Mouse (Mus musculus) heart, embryonic 10.5 days (tissue): ENCODE measurements around the gene Fam193b. TPM values are rescaled to one million over a fixed set of nuclear protein-coding genes. Genes with fewer than 3 reads are reported as not detected.
"Not testable (repeated sequence)": the region's sequence is repeated elsewhere in the genome, so short reads cannot be mapped to it uniquely, and the experiment has no call there.

Source experiments
- DNase-seq: peaks from one replicate; pipeline ENCODE4 v3.0.0-alpha.2; 2017; ENCODE audit warnings: low spot score
- H3K27ac ChIP-seq: fragments of 300-500 bp; sonication (generic); 2 replicates; pipeline ENCODE4 v1.5.1; 2016; ENCODE audit warnings: mild to moderate bottlenecking
- H3K27me3 ChIP-seq: fragments of 300-500 bp; sonication (generic); 2 replicates; pipeline ENCODE4 v1.6.1; 2016; ENCODE audit warnings: mild to moderate bottlenecking; ENCODE audit not compliant: poor library complexity, insufficient read depth, severe bottlenecking
- H3K36me3 ChIP-seq: fragments of 300-500 bp; sonication (generic); 2 replicates; pipeline ENCODE4 v1.6.1; 2016; ENCODE audit warnings: mild to moderate bottlenecking, moderate library complexity
- H3K4me1 ChIP-seq: fragments of 300-500 bp; sonication (generic); 2 replicates; pipeline ENCODE4 v1.6.1; 2016; ENCODE audit warnings: mild to moderate bottlenecking
- H3K4me3 ChIP-seq: fragments of 300-500 bp; sonication (generic); 2 replicates; pipeline ENCODE4 v1.5.1; 2016; ENCODE audit warnings: mild to moderate bottlenecking, moderate library complexity
- H3K9me3 ChIP-seq: fragments of 300-500 bp; sonication (generic); 2 replicates; pipeline ENCODE4 v1.6.1; 2016; ENCODE audit warnings: mild to moderate bottlenecking, moderate library complexity
- WGBS: fragments of 180-500 bp; shearing (Covaris S2); methylation state at CpG from one replicate; pipeline ENCODE4 v1.1.7; 2016; 5-methylcytosine and 5-hydroxymethylcytosine counted together
- polyA plus RNA-seq: library from polyadenylated mRNA; unstranded; fragments of >200 nt; fragmentation: Nextera tagmentation; extraction: Ambion mirVana; gene quantifications from 2 replicates; pipeline ENCODE4 v1.2.1, GENCODE M21; 2016

Fam193b gene
- polyA plus RNA-seq, 1 experiment from 2014 or later: 44.0 TPM

DNA sequence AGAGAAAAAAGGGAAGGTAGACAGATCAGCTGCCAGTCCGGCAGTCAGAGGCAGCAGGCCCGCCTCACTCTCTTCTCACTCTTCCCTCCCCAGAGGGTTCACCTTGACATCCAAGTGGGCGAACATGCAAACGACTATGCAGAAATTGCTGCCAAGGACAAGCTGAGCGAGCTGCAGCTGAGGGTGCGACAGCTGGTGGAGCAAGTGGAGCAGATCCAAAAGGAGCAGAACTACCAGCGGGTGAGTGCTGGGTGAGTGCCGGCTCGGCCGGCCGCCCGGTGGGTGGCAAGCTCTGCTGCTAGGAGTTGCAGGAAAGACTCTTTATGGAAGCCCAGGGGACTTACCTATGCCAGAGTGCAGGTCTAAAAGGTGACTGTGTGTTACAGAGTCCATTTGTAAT is 24.5 kb upstream of the Fam193b start:
- Histone ChIP-seq H3K36me3 (peaks cover 45% of the 10 kb centered on the region), H3K27me3 (0 out of 2 replicates have a peak, but pooled peaks cover 4% of the 10 kb centered on the region), H3K9me3 (no peaks in the 10 kb centered on the region), H3K4me1 (peaks cover 20% of the 10 kb centered on the region), H3K4me3 (no peak overlapping the region), H3K27ac (no peak overlapping the region)
- WGBS: 90% methylated on average over 12 of the region's 12 CpGs
- no peak for DNase-seq

DNA sequence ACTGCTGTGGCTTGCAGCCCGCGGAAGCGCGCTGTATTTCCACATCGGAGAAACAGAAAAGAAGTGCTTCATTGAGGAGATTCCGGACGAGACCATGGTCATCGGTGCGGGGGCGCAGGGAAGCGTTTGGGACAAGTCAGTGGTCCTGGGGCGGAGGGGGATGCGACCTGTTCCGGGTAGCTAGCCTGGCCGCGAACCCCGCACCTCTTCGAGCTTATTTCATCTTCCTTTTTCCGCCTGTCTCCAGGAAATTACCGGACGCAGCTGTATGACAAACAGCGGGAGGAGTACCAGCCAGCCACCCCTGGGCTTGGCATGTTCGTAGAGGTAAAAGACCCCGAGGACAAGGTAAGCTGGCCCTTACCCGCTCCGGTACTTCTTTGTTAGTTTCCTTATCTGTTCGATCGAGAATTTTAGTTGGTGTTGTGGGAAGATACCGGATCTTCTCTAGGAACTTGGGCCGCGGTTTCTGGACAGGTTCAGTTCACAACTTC is 22.4 kb upstream of the Fam193b start:
- under 1% methylated on average over 31 of the region's 31 CpGs for WGBS
- H3K27ac ChIP-seq: peak overlapping the region; percentile 93
- H3K4me1 ChIP-seq: peaks cover 11% of the 10 kb centered on the region
- 0 out of 2 replicates have a peak, but pooled peaks cover 4% of the 10 kb centered on the region for H3K27me3 ChIP-seq
- no peak for DNase-seq
- H3K4me3 ChIP-seq: peak overlapping the region; percentile 84
- H3K36me3 ChIP-seq: peaks cover 40% of the 10 kb centered on the region
- no peaks in the 10 kb centered on the region for H3K9me3 ChIP-seq

DNA sequence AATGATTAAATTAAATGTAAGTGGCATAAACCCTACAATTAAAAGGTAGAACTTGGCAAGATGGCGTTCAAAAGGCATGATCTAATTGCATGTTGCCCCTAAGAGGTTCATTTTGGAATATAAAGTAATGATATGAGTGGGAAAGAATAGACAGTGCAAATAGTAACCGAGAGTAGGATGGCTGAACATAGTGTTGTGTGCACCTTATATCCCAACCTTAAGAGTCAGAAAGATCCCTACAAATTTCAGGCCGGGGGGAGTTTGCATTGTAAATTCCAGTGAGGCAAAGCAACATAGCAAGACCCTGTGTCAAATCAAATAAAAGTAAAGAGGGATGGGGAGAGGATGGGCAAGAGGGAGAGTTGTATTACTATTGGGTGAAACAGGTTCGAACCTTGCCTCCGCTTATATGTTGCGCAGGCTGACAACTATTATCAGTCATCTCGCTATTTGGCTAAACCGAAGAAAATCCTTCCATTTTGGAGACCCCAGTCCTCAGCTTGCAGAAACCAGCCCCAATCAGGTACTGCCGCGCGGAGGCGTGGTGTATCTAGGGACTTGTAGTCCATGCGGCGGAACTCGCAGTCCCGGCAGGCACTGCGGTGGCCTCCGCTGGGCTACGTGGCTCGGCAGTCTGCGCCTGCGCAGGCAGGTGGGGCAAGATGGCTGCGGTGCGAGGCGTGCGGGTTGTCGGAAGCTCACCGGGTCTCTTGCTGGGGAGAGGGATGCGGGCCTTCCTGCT is 21.8 kb upstream of the Fam193b start:
- H3K27ac ChIP-seq: peak overlapping the region; percentile 93
- H3K9me3 ChIP-seq: no peaks in the 10 kb centered on the region
- peak overlapping the region; percentile 84 for H3K4me3 ChIP-seq
- H3K27me3 ChIP-seq: 0 out of 2 replicates have a peak, but pooled peaks cover 4% of the 10 kb centered on the region
- peak; percentile 99 for DNase-seq
- peaks cover 11% of the 10 kb centered on the region for H3K4me1 ChIP-seq
- 4% methylated on average over 29 of the region's 29 CpGs for WGBS
- H3K36me3 ChIP-seq: peaks cover 34% of the 10 kb centered on the region

DNA sequence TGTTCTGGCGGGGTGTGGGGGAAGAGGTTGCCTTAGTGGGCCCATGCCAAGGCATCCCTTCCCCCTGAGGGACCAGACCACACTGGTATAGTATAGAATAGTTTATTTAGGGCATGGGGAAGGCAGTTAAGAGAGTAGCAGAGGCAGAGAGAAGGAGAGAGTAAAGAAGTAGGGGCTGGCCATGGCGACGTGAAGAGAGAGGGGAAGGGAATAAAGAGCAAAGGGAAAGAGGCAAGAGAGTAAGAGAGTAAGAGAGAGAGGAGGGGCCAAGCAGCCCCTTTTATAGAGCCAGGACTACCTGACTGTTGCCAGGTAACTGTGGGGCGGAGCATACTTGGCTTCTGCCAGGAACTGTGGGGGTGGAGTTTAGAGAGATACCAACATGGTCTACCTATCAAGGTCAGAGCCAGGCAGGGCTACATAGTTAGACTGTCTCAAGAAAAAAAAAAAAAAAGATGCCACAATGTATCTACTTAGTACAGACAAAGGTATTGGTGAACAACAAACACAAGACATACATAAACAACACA is 21.1 kb upstream of the Fam193b start:
- DNase-seq: no peak
- Histone ChIP-seq H3K36me3 (peaks cover 28% of the 10 kb centered on the region), H3K27ac (no peak overlapping the region; the same call in 1 of the 2 replicates), H3K9me3 (no peaks in the 10 kb centered on the region), H3K4me3 (peak overlapping the region; percentile 84; the same call in 1 of the 2 replicates), H3K27me3 (0 out of 2 replicates have a peak, but pooled peaks cover 4% of the 10 kb centered on the region), H3K4me1 (peaks cover 11% of the 10 kb centered on the region)
- 61% methylated on average over 4 of the region's 4 CpGs for WGBS

DNA sequence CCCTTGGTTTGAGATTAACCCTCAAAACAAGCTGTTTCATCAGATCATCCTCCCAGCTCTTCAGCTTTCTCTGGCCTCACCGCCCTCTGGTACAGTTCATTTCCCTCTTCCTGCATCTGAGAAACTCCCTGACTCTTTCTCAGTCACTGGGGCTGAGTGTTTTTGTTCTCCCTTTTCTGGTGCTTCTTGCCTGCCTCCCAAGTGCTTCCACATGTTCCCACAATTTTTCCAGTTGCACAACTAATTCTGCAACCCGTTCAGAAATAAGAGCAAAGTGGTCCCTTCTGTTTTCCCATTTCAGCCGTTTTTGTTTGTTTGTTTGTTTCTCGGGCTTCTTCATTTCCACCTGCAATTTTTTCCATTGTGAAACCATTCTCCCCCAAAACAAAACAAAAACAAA is 7.2 kb upstream of the Fam193b start:
- H3K36me3 ChIP-seq: no peaks in the 10 kb centered on the region
- no peak overlapping the region for H3K27ac ChIP-seq
- no peaks in the 10 kb centered on the region for H3K27me3 ChIP-seq
- H3K4me1 ChIP-seq: no peaks in the 10 kb centered on the region
- no peak for DNase-seq
- H3K4me3 ChIP-seq: no peak overlapping the region
- H3K9me3 ChIP-seq: no peaks in the 10 kb centered on the region
- 75% methylated on average over 4 of the region's 4 CpGs for WGBS

DNA sequence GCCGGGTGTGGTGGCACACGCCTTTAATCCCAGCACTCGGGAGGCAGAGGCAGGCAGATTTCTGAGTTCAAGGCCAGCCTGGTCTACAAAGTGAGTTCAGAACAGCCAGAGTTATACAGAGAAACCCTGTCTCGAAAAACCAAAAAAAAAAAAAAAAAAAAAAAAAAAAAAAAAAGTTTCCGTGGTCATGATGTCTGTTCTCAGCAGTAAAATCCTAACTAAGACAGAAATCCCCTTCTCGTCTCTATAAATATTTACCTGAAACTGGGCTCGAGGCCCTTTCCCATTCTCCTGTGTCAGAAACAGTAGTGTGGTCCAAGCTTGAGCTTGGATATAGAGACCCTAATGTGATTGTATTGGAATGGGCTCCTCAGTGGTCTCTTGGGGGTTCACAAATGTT is 6.0 kb upstream of the Fam193b start:
- H3K36me3 ChIP-seq, H3K27me3 ChIP-seq, H3K4me1 ChIP-seq, DNase-seq, H3K4me3 ChIP-seq, H3K9me3 ChIP-seq, H3K27ac ChIP-seq: not testable (repeated sequence)
- WGBS: 80% methylated on average over 7 of the region's 7 CpGs

DNA sequence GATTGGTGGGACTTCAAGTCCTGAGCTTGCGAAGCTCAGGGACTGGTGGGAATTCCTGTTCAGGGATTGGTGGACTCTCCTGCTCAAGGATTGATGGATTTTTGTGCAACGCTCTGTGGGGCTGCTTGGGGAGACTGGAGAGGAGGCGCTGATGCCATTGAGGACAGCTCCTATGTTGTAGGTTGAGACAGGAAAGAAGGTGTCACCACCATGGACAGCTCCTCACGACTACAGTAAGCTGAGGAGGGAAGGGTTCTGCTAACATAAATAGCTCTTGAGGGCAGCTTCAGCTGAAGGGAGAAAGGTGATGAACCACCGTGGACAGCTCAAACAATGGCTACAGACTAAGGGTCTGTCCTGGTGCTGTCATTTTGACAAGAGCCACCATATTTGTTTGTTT is 5.0 kb upstream of the Fam193b start:
- DNase-seq: no peak
- no peak overlapping the region for H3K27ac ChIP-seq

DNA sequence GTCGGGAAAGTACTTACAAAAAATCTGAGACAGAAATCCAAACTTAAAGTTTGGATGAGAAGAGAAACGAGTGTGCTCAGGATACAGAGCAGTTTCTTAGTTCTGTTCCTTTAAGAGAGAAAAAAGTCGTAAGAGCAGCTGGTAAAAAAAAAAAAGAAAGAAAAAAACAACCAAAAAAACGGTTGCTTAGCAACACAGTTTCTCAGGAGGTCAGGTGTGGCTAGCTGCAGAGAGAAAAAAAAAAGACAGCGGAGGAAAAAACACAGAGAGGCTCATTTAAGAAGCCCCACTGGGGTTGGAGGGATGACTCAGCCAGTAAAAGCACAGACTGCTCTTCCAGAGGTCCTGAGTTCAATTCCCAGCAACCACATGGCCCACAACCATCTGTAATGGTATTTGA is 3.4 kb upstream of the Fam193b start:
- H3K27ac ChIP-seq: no peak overlapping the region
- H3K9me3 ChIP-seq: no peaks in the 10 kb centered on the region
- no peaks in the 10 kb centered on the region for H3K36me3 ChIP-seq
- H3K27me3 ChIP-seq: no peaks in the 10 kb centered on the region
- WGBS: 79% methylated on average over 5 of the region's 5 CpGs
- DNase-seq: no peak
- no peak overlapping the region for H3K4me3 ChIP-seq
- H3K4me1 ChIP-seq: peaks cover 18% of the 10 kb centered on the region

More for the DNA sequence above, 5.0 kb upstream of the Fam193b start:
- Histone ChIP-seq H3K27me3 (no peaks in the 10 kb centered on the region), H3K36me3 (no peaks in the 10 kb centered on the region), H3K4me1 (peaks cover 8% of the 10 kb centered on the region; the same call in 1 of the 2 replicates), H3K4me3 (no peak overlapping the region), H3K9me3 (no peaks in the 10 kb centered on the region)
- WGBS: 54% methylated on average over 5 of the region's 5 CpGs

DNA sequence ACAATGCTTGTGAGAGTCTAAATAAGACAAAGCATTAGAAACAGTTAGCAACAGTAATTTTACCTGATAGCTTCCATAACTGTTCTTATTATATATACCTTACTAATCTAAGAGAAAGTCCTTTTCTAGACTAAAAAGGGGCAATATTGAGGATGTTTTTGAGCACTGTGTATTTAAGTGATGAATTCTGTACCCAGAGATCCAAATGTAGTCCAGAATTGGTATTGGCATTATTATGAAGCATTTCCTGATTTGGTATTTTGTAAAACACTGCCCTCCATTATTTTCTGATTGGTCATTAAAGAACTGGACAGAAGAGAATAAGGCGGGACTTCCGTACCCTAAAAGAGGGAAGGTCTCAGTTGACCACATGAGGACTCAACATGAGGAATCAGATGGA is 2.5 kb upstream of the Fam193b start, which contains the start of gene Tmed9:
TSS of gene Tmed9 (plus strand) at position 301 of the 400 bp plus-strand sequence.
- DNase-seq: no peak
- Histone ChIP-seq H3K4me1 (peaks cover 23% of the 10 kb centered on the region), H3K9me3 (no peaks in the 10 kb centered on the region), H3K27ac (no peak within 1 kb of the TSS), H3K4me3 (no peak within 1 kb of the TSS), H3K27me3 (no peaks in the 10 kb centered on the region), H3K36me3 (peaks cover 1% of the 10 kb centered on the region; the same call in 1 of the 2 replicates)
- WGBS: 96% methylated on average over 2 of the region's 2 CpGs

DNA sequence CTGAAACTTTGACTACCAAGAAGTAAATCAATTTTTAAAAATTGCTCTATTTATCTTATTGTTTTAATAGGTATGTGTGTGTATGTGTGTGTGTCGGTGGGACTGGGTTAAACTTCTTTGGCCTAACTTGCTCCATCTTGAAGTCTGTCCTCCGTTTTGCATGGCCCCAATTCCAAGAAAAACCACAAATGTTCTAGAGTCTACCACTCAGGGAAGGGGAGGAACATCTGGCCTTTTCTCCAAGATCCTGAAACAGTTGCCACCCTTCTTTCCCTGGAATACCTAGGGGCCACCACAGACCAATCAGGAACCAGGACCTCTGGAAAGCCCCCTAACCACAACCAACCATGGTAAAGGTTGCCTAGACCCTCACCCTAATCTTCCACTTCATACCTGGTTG is 1.1 kb upstream of the Fam193b start:
- no peaks in the 10 kb centered on the region for H3K9me3 ChIP-seq
- H3K27ac ChIP-seq: no peak overlapping the region
- no peaks in the 10 kb centered on the region for H3K27me3 ChIP-seq
- WGBS: 74% methylated on average over 2 of the region's 2 CpGs
- H3K4me1 ChIP-seq: peaks cover 23% of the 10 kb centered on the region
- no peak overlapping the region for H3K4me3 ChIP-seq
- no peak for DNase-seq
- peaks cover 10% of the 10 kb centered on the region; the same call in 1 of the 2 replicates for H3K36me3 ChIP-seq

DNA sequence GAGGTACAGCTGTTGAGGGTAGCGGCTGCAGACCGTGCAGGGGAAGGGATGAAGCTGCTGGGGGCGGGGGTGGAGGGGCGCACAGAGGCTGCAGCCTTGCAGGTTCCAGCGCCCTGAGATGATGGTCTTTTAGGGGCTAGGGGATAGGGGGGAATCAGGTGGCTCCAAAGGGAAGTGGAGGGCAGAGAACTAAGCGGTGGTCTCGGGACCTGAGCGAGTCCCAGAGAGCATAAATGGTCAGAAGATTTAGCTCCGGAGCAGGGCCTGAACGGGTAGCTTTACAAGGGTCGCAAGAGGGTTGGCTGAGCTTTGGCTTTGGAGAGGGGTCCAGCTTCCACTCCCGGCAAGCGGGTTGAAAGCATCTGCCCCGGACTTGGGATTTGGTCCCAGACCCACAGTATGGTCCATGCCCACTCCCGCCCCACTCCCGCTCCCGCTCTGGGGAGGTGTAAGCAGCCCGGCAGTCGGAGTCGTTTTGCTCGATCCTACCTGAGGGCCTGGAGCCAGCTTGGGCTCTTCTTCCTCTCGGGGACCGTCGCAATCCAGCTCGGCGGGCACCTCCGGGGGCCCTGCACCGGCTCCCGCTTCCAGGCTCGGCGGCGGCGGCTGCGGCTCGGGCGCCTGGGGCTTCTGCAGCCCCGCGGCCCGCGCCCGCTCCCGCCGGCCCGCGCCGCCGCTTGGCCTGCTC is 490 bp downstream of the Fam193b start:
- peaks cover 23% of the 10 kb centered on the region for H3K4me1 ChIP-seq
- H3K27ac ChIP-seq: peak overlapping the region; percentile 97
- under 1% methylated on average over 44 of the region's 47 CpGs for WGBS
- peak overlapping the region; percentile 97 for H3K4me3 ChIP-seq
- no peak for DNase-seq
- H3K9me3 ChIP-seq: no peaks in the 10 kb centered on the region
- no peaks in the 10 kb centered on the region for H3K27me3 ChIP-seq
- H3K36me3 ChIP-seq: peaks cover 21% of the 10 kb centered on the region; the same call in 1 of the 2 replicates

DNA sequence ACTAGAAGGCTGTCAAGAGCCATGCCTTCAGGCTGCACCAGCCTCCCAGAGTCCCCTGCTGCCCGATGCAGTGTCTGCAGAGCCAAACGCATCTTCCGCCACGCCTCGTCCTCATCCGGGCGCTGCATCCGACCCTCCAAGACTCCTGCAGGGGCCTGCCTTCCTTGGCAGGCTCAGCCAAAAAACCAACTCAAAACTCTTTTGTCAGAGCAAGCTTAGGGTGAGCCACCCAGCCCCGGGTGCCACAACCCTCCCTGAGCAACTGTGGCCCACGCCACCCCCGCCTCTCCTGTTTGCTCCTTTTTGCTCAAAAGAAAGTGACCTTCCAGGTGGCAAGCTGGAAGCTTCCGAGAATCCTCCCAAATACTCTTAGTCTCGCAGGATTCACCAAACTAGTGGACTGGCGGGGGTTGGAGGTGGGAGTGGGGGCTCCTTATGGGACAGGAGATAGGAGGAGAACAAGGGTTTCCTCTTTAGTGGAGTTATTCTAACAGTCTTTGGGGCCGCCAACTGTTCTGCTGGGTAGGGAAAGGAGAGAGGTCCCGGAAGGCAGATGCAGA is 1.1 kb downstream of the Fam193b start:
- 13% methylated on average over 16 of the region's 16 CpGs for WGBS

More for the DNA sequence above, 1.1 kb downstream of the Fam193b start:
- H3K36me3 ChIP-seq: peaks cover 21% of the 10 kb centered on the region; the same call in 1 of the 2 replicates
- peaks cover 23% of the 10 kb centered on the region for H3K4me1 ChIP-seq
- peak overlapping the region; percentile 97 for H3K4me3 ChIP-seq
- H3K9me3 ChIP-seq: no peaks in the 10 kb centered on the region
- no peaks in the 10 kb centered on the region for H3K27me3 ChIP-seq
- H3K27ac ChIP-seq: peak overlapping the region; percentile 97
- DNase-seq: no peak
